Mouse (Mus musculus): ENCODE measurements around the gene Itk. TPM values are rescaled to one million over a fixed set of nuclear protein-coding genes. Genes with fewer than 3 reads are reported as not detected.
"Not testable (repeated sequence)": the region's sequence is repeated elsewhere in the genome, so short reads cannot be mapped to it uniquely, and the experiment has no call there.

Gene Itk
- total RNA-seq (2021), result 0.30 TPM in 1 of 2 replicates, not detected in the other
- long read RNA-seq, result 0 reads

DNA sequence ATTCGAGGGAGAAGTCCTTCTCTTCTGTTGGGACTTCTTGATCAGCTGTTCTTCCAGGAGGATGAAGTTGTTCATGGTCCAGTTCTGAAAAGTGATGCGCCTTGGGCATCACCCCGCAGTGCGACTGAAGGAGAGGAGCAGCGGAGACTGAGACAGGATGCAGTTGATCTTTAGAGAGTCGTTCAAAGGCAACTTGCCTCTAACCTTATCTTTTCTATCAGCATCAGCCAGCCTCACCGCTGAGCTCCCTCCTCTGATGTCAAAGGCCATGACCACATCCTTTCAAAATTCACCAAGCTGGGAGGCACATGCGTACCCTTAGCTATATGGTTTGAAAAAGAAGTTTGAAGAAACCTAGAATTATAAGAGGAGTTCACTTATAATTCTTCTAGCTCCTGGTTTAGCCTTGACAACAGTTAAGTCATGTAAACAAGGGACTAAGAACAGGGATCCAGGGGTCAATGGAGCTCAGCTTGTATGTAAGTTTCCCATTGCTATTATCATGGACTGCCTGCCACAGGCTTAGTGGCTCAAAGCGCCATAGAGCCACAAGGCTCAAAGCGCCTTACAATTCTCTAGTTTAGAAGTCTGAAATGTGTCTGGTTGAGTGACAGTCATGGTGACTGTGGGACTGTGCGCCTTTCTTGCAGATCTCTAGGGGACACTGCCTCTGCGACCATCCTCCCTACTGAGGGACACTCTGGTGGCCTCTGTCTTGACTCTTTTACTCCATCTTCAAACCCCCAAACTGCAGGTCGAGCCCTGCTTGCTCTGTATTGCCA, at the start of gene Itk:
Itk (minus strand) TSS at position 180 of the 782 bp plus-strand sequence.
- no peak for DNase-seq

DNA sequence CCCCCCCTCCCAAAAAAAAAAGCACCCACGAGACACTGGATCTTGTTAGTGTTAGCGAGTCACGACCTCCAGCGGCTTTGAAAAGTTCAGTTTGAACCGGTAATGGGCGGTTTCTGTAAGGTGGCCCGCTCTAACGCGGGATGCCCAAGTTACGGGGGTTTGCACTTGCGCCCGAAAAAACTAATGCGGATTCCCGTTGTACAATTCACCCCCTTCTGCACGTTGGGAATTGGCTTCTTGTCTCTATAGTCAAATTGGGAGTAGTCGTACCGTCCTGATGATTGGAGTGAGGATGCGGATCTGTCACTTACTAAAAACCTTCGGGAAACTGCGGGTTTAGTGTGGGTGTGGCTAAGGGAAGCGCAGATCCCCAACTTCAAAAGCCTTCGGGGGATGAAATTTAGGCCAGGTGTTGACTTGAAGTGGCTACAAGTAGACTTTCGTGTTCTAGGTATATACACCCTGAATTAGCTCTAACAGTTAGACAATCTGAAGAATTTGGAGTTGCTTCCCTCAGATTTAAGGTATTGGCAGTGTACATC, 48.2 kb upstream of the Itk start:
- no peak for DNase-seq

DNA sequence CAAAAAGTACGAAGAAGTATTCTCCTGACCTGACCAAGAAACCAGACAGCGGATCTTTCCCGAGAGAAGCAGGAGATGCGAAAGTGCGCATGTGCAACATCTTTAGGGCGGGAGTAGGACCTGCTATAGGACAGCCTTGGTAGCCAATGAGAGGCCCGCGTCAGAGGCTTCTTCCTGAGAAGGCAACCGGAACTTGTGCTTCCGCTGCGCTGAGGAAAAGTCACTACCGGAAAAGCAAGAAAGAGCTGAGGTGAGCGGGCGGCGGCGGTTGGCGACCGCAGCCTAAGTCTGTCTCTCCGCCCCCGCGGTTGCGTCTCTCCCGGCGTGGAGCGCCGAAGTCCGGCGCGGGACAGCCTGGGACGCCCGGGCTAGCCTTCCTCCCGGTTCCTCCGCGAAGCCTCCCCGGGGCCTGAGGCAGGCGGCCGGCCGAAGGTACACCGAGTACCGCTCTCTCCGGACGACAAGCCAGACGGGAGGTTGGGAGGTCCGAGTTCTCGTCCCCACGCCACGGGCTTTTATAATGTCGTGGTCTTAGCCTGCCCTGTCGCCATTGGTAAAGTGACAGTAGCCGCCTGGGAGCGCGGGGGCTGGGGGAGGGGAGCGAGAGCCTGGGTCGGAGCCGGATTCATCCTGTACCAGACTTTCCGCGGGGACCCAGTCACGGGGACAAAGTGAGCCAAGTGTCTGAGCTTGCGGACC, 47.6 kb upstream of the Itk start, which contains the start of gene Med7:
Med7 (plus strand) TSS at position 166 of the 699 bp plus-strand sequence.
- DNase-seq, result peak; percentile 89

DNA sequence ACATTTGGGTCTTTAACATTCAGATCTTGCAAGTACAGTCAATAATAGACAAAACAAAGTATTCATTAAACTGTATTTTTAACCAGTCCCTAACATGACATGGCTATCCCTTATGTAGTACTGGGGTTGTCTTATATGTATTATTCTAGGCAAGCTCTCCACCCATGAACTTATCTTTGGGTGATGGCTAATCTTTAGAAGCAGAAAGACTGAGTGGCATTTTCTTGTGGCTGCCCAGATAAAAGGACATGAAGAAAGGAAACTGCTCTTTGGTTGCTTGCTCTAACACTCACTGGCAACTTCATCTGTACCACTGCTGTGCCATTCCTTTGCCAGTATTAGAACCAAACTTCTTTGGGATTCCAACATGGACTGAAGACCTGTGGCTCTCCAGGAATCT, 46.0 kb upstream of the Itk start:
- no peak for DNase-seq

DNA sequence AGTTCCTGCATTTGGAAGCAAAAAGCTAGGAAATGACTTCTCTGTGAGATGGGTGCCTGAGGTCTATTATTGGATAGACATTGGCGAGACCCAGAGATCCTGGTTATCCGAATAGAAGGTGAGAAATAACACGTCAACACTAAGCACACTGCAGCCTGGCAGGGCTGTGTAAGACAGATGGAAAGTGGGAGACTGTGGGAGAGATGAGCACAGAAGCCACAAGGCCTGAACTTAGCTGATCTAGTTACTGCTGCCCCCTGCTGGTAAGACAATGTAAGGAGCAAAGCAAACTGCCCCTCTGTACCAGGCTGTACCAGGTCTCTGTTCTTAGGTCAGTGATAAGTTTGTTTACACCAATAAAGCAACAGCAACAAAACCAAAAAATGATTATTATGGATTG, 41.8 kb upstream of the Itk start:
- DNase-seq, result peak; percentile 61

DNA sequence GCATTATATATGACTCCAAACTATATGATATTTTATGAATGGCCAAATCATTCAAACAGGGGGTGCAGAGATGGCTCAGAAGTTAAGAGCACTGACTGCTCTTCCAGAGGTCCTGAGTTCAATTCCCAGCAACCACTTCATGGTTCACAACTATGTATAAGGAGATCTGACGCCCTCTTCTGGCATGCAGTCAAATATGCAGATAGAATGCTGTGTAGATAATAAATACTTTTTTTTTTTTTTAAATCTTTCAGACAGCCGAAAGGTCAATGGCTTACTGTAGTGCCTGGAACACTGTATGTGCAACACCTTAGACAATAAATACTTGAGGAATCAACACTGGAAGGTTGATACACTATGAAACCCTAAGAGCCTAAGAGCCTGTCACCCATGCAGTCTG, 40.8 kb upstream of the Itk start:
- DNase-seq, result no peak

DNA sequence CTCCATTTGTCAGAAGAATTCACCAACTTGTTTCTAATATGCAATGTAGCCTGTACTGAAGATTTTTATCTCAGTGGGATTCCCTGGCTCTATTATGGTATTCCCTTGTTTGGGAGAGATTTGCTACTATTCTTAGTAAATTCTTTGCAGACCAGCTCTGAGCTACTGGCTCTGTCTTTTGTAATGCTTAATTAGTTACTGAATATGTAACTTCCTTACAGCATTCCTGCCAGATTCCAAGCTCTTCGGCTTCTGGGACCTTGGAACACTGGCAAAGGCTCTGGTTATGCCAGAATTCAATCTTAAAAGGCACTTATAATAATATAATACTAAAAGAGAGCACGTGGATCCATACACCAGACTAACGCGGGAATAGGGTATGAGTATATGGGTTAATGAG, 38.8 kb upstream of the Itk start:
- not testable (repeated sequence) for DNase-seq

DNA sequence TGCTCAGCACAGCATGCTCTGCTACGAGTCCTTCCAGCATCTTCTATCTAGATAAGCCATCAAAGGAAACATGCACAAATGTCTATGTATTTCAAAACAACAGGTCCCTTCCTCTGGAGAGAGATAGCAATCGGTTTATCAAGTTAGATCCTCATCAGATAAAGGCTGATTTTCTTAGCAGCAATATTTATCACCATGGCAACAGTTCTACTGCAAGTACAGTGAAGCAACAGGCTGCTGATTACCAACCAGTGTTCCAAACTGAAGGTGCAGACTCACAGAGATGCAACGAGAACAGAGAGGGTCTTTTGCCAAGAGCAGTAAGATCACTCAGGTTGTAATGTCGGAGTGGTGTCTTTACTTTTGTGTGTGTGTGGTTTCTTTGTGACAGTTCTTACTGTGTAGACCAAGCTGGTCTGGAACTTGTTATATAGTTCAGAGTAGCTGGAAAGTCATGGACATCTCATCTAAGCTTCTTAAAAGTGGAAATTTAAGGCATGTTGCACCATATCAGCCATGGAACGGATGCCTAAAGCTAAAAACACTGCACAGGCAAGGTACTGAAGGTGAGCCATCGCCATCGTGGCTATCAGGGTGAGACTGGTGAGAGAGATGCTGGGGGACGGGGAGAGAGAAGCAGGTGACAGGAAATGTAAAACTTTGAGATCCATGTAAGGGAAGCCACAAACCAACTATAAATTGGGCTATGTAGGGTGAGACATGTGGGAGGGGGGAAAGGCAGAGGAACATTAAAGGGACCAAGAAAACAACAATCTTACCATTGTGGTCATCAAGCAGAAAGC, 32.0 kb upstream of the Itk start:
- no peak for DNase-seq

DNA sequence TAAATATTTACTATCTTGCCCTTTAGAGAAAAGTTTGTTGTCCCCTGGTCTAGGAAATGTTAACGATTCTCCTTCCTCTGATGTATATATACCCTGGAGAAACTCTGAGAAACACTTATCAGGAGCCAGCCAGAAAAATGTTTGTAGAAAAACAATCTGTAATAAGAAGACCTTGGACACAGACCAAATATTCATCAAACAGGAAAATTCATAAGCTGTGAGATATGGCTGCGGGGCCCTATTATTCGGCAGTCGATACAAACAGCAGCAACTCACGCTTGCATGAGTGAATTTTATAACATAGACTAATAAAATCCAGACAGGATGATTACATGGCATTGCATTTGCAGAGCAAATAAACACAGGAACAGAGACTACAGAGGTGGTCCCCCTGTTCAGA, 29.5 kb upstream of the Itk start:
- no peak for DNase-seq

DNA sequence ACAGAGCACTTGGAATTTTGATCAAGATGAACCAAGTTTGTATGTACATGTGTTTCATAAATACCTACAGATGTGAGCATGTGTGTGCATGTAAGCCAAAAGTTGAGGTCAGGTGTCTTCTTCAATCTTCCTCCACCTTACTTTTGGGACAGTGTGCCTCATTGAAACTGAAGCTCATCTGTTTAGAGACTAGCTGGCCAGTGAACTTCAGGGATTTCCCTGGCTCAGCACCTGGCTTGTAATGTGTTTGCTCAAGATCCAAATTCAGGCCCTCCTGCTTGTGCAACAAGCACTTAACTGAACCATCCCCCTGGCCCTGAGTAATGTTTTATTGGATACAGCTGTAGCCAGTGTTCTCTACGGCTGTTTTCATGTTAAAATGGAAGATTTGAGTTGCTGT, 29.1 kb upstream of the Itk start:
- no peak for DNase-seq

DNA sequence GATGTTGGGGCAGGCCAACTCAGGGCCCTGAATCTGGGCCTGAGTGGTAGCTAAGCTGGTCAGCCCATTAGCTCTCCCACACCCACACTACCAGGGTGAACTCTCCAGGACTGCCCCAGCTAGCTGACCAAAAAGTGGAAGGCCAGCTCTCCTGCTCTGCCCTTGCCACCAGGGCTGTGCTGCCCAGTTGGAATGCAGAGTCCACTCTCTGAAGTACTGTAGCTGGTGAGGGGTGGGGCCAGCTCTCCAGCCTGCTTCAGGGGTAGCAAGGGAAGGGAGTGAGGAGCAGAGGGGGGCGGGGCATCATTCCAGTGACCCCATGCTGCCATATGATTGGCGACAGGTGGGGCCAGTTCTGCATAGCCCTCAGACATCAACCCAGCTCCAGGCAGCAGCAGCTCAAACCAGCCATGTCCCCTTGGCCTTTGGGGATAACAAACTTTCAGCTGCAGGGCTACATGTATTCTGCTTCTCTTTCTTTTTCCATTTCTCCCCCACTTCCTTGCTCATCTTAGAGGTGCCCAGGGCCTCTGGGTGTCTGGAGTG, 20.8 kb upstream of the Itk start:
- DNase-seq, result no peak

DNA sequence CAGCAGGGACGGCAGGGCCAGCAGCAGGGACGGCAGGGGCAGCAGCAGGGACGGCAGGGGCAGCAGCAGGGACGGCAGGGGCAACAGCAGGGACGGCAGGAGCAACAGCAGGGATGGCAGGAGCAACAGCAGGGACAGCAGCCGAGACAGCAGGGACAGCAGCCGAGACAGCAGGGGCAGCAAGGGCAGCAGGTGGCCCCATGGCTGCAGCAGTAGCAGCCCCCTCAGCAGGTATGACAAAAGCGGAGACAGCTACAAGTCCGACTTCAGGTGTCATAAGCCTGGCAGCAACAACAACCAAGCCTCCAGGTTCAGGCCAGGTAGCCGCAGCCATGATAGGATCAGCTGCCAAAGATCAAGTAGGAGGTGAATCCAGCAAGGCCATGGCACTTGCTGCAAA, 17.4 kb upstream of the Itk start:
- no peak for DNase-seq

DNA sequence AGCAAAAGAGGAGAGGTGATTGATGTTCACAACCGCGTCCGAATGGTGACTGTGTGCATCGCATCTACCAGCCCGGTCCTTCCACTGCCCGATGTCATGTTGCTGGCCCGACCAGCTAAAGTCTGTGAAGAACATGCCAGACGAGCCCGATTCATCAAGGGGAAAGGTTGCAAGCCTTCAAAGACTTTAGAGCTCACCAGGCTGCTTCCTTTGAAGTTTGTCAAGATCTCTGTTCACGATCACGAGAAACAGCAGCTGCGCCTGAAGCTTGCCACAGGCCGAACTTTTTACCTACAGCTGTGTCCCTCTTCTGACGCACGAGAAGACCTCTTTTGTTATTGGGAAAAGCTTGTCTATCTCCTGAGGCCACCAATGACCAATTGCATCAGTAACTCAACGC, 15.7 kb upstream of the Itk start:
- no peak for DNase-seq

DNA sequence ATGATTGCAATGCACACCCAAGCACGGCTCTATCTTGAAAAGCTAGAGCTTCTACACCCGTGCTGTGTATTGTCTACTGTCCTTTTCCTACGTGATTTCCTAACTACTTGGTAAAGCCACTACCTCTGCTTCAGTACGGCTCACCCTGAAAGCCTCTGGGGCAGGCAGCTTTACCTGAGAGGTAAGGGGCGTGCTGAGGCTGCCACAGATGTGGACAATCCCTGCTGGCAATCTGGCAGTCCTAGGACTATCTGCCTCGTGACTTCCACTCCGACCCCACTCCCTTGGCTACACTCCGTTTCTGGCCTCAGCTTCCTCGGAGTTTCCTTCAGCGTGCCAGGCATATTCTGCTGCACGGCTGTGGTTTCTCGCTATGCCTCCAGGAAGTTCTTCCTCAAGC, 12.2 kb upstream of the Itk start:
- DNase-seq, result no peak

DNA sequence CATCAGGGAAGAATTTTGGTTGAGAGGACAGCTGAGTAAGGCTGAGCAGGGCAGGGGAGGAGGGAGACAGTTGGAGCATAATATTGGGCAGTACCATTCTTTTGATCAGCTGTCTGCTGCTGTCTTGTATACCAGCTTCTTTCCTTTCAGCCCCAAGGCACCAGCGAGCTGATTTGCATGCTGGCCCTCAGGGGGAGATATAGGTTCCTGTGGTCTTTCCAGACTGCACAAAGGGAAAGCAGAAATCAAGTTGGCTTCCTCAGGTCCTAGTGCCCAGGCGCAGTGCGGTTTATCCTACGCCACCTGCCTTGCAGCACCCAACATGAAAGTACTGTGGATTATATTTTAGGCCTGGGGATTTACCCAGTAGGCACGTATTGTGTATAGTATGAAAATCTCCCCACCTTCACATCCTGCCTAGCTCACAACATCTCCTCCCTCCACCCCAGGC, 9.6 kb upstream of the Itk start:
- no peak for DNase-seq

DNA sequence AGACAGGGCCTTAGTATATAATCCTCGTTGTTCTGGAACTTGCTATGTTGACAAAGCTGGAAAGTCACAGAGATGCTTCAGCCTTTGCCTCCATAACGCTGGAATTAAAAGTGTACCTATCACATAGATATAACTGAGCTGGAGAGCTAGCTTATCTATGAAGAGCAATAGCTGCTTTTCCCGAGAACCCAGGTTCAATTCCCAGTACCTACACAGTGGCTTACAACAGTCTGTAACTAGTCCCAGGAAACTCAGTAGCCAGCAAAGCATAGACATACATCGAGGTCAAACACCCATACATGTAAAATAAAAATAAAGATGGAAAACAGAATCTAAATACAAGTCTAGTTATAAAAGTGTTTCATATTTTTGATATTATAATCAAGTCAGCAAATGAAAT, 9.2 kb upstream of the Itk start:
- no peak for DNase-seq

DNA sequence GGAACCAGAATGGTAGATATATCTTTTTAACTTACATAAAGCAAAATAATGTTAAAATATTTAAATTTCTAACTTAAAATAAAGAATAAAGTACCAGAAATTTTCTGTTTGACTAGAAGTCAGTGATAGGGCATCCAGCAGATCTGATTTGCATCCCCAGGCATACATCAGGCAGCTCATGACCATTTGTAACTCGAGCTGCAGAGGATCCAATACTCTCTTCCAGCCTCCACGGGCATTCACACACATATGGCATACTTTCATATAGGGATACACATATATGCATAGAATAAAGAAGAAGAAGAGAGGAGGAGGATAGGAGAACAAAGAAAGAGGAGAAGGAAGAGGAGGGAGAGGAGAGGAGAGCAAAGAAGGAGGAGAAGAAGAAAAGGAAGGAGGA, 8.6 kb upstream of the Itk start:
- DNase-seq, result no peak

DNA sequence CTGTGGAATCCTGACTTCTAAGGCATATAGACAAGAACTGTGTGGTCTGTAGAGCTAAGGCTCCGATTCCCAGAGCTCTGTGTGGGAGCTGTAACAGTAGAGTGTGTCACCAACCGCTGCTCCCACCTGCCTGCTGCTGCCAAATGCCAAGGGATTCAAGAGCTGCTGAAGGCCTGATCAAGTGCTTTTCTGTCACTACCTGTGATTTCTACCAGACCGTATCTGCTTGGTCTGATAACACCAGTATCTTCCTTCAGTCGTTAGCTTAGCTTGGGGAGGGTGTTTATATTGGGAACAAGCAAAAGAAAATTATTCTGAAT, 7.5 kb upstream of the Itk start:
- DNase-seq, result no peak

DNA sequence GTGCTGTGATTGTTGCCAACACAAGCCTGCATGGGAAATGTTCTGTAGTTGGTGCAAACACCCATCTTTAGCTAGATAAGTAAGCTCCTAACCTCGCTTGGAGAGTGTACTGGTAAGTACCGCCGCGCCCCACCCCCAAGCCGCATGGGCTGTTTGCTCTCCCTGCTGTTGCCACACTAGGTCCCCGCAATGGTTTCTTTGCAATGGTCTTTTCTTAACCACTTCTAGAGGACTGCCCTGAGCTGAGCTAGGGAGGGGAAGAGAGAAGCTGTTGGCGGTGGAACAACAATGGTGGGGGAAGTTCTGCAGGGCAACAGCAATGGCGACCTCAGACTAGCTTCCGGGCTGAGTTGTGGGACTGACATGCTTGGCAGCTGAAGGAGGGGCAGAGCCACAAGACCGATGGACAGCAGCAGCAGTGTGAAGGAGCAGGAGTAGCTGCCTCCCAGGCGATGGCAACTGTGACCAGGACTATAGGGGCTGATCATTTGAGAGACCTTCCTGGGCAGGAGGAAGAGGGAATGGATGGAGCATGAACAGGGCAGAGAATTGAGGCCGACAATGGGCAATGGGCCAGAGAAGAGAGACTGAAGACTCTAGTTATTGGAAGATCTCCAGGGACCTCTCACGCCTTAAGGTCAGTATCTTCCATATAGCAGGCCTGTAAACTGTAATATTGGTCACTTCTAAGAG, 7.0 kb upstream of the Itk start, which contains the start of gene Fam71b:
Fam71b (plus strand) TSS at position 393 of the 693 bp plus-strand sequence.
- DNase-seq, result no peak

DNA sequence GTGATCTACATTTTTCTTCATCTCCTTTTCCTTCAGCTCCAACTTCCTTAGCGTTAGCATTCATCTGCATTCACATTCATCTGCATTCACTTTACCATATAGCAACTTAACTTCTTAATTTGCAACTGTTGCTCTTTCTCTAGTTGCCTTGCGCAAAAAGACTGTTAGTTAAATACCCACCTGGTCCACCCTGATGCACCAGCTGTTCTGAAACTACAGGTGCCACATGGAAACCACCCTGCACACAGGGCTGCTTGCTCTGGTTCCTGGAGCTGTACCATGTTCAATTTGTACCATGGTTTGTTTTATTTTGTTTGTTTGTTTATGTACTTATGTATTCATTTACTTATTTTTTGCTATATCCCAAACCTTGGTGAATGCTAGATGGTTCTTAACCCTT, 6.4 kb upstream of the Itk start:
- DNase-seq, result no peak

DNA sequence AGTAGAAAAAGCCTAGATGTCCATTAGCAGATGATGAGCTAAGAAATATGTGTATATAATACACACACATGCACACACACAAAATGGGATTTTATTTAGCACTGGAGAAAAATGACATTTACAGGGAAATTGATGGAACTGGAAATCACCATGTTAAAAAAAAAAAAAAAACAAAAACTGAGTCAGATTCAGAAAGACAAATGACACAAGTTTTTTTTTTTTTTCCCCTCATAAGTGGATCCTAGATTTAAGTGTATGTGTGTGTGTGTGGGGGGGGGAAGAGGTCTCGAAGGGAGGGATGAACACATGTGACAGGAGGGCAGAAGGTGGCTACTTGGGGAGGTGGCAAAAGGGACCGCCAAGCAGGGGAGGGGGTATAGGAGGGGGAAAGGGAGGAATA, 5.8 kb upstream of the Itk start:
- no peak for DNase-seq

DNA sequence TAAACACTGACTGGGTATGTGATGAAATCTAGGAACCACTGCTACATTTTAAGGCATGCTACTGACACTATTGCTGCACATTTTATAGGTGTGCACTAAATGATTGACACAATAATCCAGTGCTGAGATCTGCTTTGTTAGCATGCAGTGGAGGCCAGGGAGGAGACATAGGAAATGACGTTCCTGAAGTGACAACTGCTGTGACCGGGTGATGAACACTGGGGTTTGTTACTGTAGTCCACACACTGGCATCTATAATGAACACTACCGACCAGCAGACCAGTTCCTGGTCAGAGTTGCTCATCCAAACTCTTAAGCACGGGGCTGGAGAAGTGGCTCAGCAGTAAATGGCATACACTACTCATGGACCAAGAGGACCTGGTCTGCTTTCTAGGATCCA, 4.1 kb upstream of the Itk start:
- DNase-seq, result no peak

Measured in adrenal gland, postnatal 25 days (tissue).